Mouse (Mus musculus) forebrain, embryonic 15.5 days (tissue): ENCODE measurements around the gene Ttpal. TPM values are rescaled to one million over a fixed set of nuclear protein-coding genes. Genes with fewer than 3 reads are reported as not detected.
"Not testable (repeated sequence)": the region's sequence is repeated elsewhere in the genome, so short reads cannot be mapped to it uniquely, and the experiment has no call there.

Experiments
- ATAC-seq: fragments of 200-750 bp; cut with Nextera tagmentation; replicated peaks from 2 replicates; pipeline ENCODE4 v1.8.0; 2017; ENCODE audit warnings: mild to moderate bottlenecking, moderate TSS enrichment, moderate library complexity
- H3K27ac ChIP-seq: fragments of 300-500 bp; sonication (generic); replicated peaks from 2 replicates; pipeline ENCODE4 v1.5.1; 2015; ENCODE audit warnings: mild to moderate bottlenecking, inconsistent platforms
- H3K27me3 ChIP-seq: fragments of 300-500 bp; sonication (generic); 2 replicates; pipeline ENCODE4 v1.6.1; 2015; ENCODE audit warnings: inconsistent platforms
- H3K36me3 ChIP-seq: fragments of 300-500 bp; sonication (generic); 2 replicates; pipeline ENCODE4 v1.6.1; 2015; ENCODE audit warnings: mild to moderate bottlenecking, inconsistent platforms
- H3K4me1 ChIP-seq: fragments of 300-500 bp; sonication (generic); 2 replicates; pipeline ENCODE4 v1.6.1; 2015; ENCODE audit warnings: inconsistent platforms
- H3K4me2 ChIP-seq: fragments of 300-500 bp; sonication (generic); replicated peaks from 2 replicates; pipeline ENCODE4 v1.6.1; 2015; ENCODE audit warnings: mild to moderate bottlenecking, inconsistent platforms
- H3K4me3 ChIP-seq: fragments of 300-500 bp; sonication (generic); 2 replicates; pipeline ENCODE4 v1.5.1; 2015; ENCODE audit warnings: mild to moderate bottlenecking, inconsistent platforms
- H3K9ac ChIP-seq: fragments of 300-500 bp; sonication (generic); replicated peaks from 2 replicates; pipeline ENCODE4 v1.6.1; 2015; ENCODE audit warnings: mild to moderate bottlenecking, inconsistent platforms
- H3K9me3 ChIP-seq: fragments of 300-500 bp; sonication (generic); 2 replicates; pipeline ENCODE4 v1.6.1; 2016; ENCODE audit warnings: inconsistent platforms
- WGBS: fragments of 180-500 bp; shearing (Covaris S2); methylation state at CpG from one replicate; pipeline ENCODE4 v1.1.7; 2015; ENCODE audit warnings: mixed read lengths; 5-methylcytosine and 5-hydroxymethylcytosine counted together
- polyA plus RNA-seq: library from polyadenylated mRNA; unstranded; fragments of >200 nt; fragmentation: Nextera tagmentation; extraction: Ambion mirVana; gene quantifications from 2 replicates; pipeline ENCODE4 v1.2.1, GENCODE M21; 2015

The Ttpal gene
- polyA plus RNA-seq, 1 experiment from 2014 or later, result 44.4 TPM

DNA sequence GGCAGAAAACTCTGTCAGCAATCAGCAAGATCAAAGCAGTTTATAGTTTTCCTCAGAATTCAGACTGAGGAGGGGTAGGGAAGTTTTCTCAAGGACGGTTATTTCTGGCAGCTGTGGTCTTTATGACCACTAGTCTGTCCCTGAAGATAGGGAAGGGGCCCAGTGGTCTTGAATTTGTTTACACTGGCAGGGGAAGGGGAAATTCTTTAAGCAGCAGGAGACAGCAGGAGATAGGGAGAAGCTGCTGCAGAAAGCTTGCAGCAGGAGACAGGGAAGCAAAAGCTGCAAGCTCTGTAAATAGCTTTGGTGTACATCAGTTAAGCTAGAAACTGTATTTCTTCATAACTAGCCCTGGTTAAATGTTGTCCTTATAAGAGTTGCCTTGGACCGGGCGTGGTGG lies 39.6 kb downstream of the Ttpal start:
- 81% methylated on average over 3 of the region's 3 CpGs for WGBS
- H3K4me2 ChIP-seq, result no peak overlapping the region
- no peak overlapping the region for H3K4me3 ChIP-seq
- H3K36me3 ChIP-seq, result no peaks in the 10 kb centered on the region; the same call in 1 of the 2 replicates
- no peak for ATAC-seq
- H3K27me3 ChIP-seq, result no peaks in the 10 kb centered on the region
- H3K9ac ChIP-seq, result no peak overlapping the region
- H3K4me1 ChIP-seq, result peaks cover 23% of the 10 kb centered on the region
- no peaks in the 10 kb centered on the region for H3K9me3 ChIP-seq
- H3K27ac ChIP-seq, result no peak overlapping the region

DNA sequence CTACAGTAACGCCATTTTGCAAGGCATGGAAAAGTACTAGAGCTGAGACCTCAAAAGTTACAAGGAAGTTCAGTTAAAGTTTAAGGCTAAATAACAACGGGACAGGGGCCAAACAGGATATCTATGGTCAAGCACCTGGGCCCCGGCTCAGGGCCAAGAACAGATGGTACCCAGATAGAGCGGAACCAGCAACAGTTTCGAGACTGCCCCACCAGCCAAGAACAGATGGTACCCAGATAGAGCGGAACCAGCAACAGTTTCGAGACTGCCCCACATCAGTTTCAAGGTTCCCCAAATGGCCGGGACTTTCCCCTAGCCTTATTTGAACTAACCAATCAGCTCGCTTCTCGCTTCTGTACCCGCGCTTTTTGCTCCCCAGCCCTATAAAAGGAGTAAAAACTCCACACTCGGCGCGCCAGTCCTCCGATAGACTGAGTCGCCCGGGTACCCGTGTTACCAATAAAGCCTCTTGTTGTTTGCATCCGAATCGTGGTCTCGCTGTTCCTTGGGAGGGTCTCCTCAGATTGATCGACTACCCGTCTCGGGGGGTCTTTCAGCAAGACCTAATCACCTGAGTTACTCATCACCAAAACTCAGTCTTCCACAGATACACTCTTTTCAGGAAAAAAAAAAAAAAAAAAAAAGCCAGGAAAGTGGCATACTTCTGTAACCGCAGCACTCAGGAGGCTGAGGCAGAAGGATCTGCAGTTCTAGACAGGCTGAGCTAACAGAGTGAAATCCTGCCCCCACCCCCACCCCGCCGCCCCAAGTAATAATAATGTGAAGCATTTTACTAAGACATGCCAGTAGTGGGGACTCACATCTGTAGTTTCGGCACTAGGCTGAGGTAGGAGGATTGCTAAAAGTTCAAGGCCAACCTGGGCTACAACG lies 40.8 kb downstream of the Ttpal start:
- Histone ChIP-seq H3K4me3 (peak overlapping the region; percentile 95; the same call in 1 of the 2 replicates), H3K4me2 (peak overlapping the region; percentile 52), H3K36me3 (no peaks in the 10 kb centered on the region), H3K27ac (no peak overlapping the region), H3K9me3 (no peaks in the 10 kb centered on the region), H3K27me3 (no peaks in the 10 kb centered on the region), H3K9ac (no peak overlapping the region), H3K4me1 (peaks cover 23% of the 10 kb centered on the region)
- WGBS, result 90% methylated on average over 30 of the region's 30 CpGs
- no peak for ATAC-seq

GRCm38 (mm10) chr2:163643576-163643971 lies 41.5 kb downstream of the Ttpal start:
- no peak overlapping the region for H3K27ac ChIP-seq
- no peaks in the 10 kb centered on the region for H3K36me3 ChIP-seq
- H3K27me3 ChIP-seq, result no peaks in the 10 kb centered on the region
- H3K4me1 ChIP-seq, result peaks cover 23% of the 10 kb centered on the region
- H3K4me3 ChIP-seq, result peak overlapping the region; percentile 95
- ATAC-seq, result no peak
- 65% methylated on average over 2 of the region's 2 CpGs for WGBS
- peak overlapping the region; percentile 92; the same call in 1 of the 2 replicates for H3K9ac ChIP-seq
- peak overlapping the region; percentile 52 for H3K4me2 ChIP-seq
- no peaks in the 10 kb centered on the region for H3K9me3 ChIP-seq

- no peak for ATAC-seq
- Histone ChIP-seq H3K4me3 (peak overlapping the region; percentile 95), H3K9ac (peak overlapping the region; percentile 92), H3K36me3 (no peaks in the 10 kb centered on the region), H3K4me1 (peaks cover 23% of the 10 kb centered on the region), H3K9me3 (no peaks in the 10 kb centered on the region), H3K27ac (peak overlapping the region; percentile 98), H3K27me3 (no peaks in the 10 kb centered on the region), H3K4me2 (peak overlapping the region; percentile 52)
- 1% methylated on average over 4 of the region's 4 CpGs for WGBS
These were observed 41.9 kb downstream of the Ttpal start for GRCm38 (mm10) chr2:163644047-163644446.

DNA sequence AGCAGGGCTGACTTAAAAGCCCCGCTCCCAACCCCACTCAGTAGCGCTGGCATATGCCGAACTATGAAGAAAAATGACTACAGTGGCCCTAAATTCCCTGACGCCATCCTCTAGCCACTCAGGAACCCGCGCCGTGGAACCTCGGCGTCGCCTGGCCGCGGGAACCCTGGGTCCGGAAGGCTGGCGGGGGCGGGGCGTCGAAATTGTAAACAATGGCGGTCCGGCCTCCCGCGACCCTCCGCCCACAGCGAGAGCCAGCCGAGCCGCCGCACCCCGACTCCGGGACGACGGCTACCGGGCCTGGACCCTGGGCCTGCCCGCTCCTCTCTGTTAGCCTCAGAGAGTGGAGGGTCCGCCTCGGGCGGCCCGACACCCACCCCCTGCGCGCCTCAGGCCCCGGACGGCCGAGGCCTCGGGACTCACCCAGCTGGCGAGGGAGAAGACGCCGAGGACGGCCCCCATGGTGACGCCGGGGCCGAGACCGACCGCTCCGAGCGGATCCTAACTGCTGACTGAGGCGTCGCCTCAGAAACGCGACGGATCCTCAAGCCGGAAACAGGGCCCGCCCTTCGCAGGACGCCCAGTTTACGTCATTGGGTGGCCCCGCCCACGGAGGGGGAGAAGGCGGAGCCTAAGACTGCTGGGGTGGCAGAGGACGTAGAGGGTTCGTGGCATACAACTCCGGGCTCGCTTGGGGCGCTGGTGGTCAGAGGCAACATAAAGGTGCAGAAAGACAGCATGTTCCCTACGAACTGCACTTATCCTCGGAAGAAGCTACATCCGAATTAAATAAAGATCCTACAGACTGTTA lies 42.7 kb downstream of the Ttpal start, which contains the start of gene Serinc3:
Gene Serinc3 (minus strand): TSS at position 557 of the 811 bp plus-strand sequence.
- H3K9me3 ChIP-seq, result no peaks in the 10 kb centered on the region
- H3K4me2 ChIP-seq, result peak within 1 kb of the TSS; percentile 52
- H3K27me3 ChIP-seq, result no peaks in the 10 kb centered on the region
- H3K4me3 ChIP-seq, result peak within 1 kb of the TSS; percentile 95
- no peaks in the 10 kb centered on the region for H3K36me3 ChIP-seq
- H3K27ac ChIP-seq, result peak within 1 kb of the TSS; percentile 98
- ATAC-seq, result peak; percentile 97
- under 1% methylated on average over 73 of the region's 74 CpGs for WGBS
- peaks cover 23% of the 10 kb centered on the region for H3K4me1 ChIP-seq
- peak within 1 kb of the TSS; percentile 92 for H3K9ac ChIP-seq

DNA sequence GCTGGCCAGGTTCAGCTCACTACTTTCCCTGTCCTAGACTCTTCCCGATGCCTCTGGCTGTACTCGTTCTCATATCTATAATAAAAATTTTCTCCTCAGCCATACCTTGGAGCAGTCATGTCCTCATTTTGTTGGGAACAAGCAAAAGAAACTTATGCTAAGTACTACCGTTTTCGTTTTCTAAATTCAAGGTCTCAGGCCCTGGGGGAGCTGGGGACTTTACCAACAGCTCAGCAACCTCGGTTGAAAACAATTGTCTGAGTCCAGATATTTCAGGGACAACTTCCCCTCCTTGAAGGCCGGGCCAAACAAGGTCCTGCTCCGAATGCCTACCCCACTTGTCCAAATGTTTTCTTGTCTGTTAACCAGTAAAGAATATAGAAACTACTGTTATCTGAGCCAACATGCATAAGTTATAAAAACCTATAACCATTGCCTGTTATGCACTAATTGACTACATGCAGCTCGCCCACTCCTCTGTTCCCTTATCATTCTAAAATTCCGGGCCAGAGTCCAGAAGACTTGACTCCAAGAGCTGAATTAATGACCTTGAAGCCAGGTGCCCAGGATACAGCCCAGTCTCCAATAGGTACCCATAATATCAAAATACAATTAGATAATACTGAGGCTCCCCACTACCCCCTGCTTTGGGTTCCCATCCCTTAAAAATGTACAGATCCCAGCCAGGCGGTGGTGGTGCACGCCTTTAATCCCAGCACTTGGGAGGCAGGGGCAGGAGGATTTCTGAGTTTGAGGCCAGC lies 43.8 kb downstream of the Ttpal start:
- H3K9ac ChIP-seq, result no peak overlapping the region
- peaks cover 23% of the 10 kb centered on the region for H3K4me1 ChIP-seq
- no peak overlapping the region for H3K27ac ChIP-seq
- no peaks in the 10 kb centered on the region for H3K9me3 ChIP-seq
- no peak for ATAC-seq
- no peak overlapping the region; the same call in 1 of the 2 replicates for H3K4me3 ChIP-seq
- no peaks in the 10 kb centered on the region for H3K27me3 ChIP-seq
- WGBS, result 81% methylated on average over 11 of the region's 11 CpGs
- H3K4me2 ChIP-seq, result no peak overlapping the region
- no peaks in the 10 kb centered on the region for H3K36me3 ChIP-seq

- no peaks in the 10 kb centered on the region for H3K9me3 ChIP-seq
- 89% methylated on average over 5 of the region's 5 CpGs for WGBS
- peaks cover 23% of the 10 kb centered on the region for H3K4me1 ChIP-seq
- H3K27ac ChIP-seq, result no peak overlapping the region
- no peak for ATAC-seq
- H3K36me3 ChIP-seq, result no peaks in the 10 kb centered on the region
- H3K27me3 ChIP-seq, result no peaks in the 10 kb centered on the region
- no peak overlapping the region for H3K4me3 ChIP-seq
- no peak overlapping the region for H3K9ac ChIP-seq
- no peak overlapping the region for H3K4me2 ChIP-seq
These were observed 44.5 kb downstream of the Ttpal start for GRCm38 (mm10) chr2:163646461-163647080.

DNA sequence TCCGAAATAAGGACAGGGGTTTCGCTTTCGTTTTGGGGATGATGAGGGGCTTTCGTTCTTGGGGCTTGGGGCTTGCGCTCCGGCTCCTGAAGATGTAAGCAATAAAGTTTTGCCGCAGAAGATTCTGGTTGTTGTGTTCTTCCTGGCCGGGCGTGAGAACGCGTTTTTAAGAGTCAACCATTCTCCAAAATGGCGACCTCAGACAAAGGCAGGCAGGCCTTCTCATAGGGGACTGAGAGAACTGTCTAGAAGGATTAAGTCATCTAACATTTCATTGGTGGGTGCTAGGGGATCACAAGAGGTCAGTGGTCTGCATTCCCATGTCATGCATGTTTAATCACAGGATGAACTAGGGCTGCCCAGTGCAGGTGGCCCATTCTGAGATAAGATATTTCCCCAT lies 53.6 kb downstream of the Ttpal start:
- 98% methylated on average over 9 of the region's 12 CpGs for WGBS
- not testable (repeated sequence) for H3K4me3 ChIP-seq, H3K36me3 ChIP-seq, H3K27me3 ChIP-seq, ATAC-seq, H3K27ac ChIP-seq, H3K9me3 ChIP-seq, H3K4me2 ChIP-seq, H3K9ac ChIP-seq
- peaks cover 16% of the 10 kb centered on the region for H3K4me1 ChIP-seq

DNA sequence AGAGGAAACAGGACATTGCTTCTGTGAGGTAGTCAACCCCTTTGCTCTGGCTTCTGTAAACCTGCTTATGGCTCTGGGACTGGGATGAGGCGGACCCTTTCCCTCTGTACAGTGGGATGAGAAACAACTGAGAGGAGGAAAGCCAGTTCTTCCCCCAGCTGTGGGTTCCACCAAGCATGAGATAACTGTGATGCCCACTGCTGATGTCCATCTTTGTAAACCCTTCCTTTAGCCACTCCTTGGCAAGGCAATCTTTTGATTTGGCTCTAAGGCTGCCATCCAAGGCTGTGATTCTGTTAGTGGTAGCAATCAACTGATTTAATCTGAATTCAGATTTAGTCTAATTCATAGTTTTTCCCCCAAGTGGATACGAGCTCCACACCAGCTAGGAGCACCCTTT lies 55.4 kb downstream of the Ttpal start:
- no peaks in the 10 kb centered on the region for H3K9me3 ChIP-seq
- WGBS, result 74% methylated on average over 2 of the region's 2 CpGs
- ATAC-seq, result no peak; the same call in 1 of the 2 replicates
- H3K36me3 ChIP-seq, result no peaks in the 10 kb centered on the region
- no peaks in the 10 kb centered on the region for H3K27me3 ChIP-seq
- no peak overlapping the region for H3K4me3 ChIP-seq
- H3K9ac ChIP-seq, result no peak overlapping the region
- H3K27ac ChIP-seq, result no peak overlapping the region
- no peak overlapping the region for H3K4me2 ChIP-seq
- H3K4me1 ChIP-seq, result peaks cover 23% of the 10 kb centered on the region

DNA sequence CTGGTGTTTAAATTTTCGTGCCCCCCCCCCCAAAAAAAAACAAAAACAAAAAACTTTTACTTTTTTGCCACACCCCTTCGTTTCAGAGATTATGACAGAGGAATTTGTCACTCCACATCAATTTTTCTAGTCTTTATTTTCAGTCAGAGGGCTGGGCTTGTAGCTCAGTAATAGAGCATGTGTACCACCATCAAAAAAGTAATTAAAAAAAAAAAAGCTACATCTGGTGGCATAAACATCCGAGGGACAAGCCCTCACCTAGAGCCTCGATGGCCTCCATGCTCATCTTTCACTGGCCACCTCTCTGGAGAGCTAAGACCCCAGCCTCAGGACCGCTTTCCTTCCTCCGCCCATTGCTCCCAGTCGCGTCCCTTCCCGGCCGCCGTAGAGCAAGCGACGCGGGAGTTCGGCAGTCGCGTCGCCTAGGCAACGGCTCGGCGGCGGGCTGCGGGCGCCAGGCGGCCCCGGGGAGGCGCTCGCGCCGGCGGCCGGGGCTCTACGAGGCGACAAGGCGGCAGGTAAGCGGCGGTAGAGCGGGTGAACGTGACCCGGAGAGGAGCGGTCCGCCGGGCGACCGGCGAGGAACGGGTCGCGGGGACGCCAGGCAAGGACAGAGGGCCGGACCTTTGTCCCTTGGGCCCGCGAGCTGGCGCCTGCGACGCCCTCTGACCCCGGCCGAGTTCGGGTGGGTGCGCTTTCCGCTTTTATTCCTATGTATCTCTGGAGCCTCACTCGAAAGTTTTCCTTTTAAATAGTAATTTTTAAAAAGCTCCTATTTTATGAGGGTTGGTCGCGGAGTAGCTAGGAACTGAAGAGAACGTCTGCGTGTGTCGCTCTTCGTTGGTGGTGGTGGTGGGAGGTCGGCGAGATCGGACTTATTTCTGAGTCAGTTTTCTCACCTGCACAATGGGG lies 56.1 kb downstream of the Ttpal start, which contains the start of gene Pkig:
Gene Pkig (plus strand): TSS at position 412 of the 912 bp plus-strand sequence.
- H3K27ac ChIP-seq, result peak within 1 kb of the TSS; percentile 79
- H3K4me2 ChIP-seq, result peak within 1 kb of the TSS; percentile 71
- H3K27me3 ChIP-seq, result no peaks in the 10 kb centered on the region
- H3K4me3 ChIP-seq, result peak within 1 kb of the TSS; percentile 95
- ATAC-seq, result peak; percentile 94
- under 1% methylated on average over 71 of the region's 71 CpGs for WGBS
- H3K9ac ChIP-seq, result peak within 1 kb of the TSS; percentile 67
- H3K36me3 ChIP-seq, result no peaks in the 10 kb centered on the region
- peaks cover 23% of the 10 kb centered on the region for H3K4me1 ChIP-seq
- H3K9me3 ChIP-seq, result no peaks in the 10 kb centered on the region
